Mouse (Mus musculus) natural killer cell, adult 2 months (primary cell): ENCODE measurements around the gene Itgal.
"Not testable (repeated sequence)": the region's sequence is repeated elsewhere in the genome, so short reads cannot be mapped to it uniquely, and the experiment has no call there.

Experiments used
- DNase-seq, 2 experiments: peaks; one replicate each; pipeline ENCODE4 v3.0.0; 2022; ENCODE audit warnings: low spot score in 2 of 2

Itgal gene

GRCm38 (mm10) chr7:127278311-127278710 lies 17.7 kb upstream of the Itgal start:
- peak in 1 of 2 experiments; percentile 65 for DNase-seq

DNA sequence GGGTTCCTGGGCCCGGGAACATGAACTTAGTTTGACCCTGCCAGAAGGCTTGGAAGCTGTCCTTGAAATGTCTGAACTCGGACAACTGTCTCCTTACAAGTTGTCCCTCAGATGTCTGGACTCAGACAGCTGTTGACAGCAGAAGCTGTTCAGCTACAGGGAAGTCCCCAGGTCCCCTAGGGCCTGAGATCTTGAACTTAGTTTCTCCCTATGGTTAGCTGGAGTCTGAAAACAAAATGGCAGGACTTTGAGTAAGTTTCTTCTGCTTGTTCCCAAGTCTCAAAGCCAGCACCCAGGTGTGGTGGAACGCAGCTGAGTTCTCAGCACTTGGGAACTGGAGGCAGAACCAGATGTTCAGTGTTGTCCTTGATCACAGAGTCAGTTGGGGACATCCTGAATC lies 16.0 kb upstream of the Itgal start:
- DNase-seq: no peak

- DNase-seq: no peak
Measured at GRCm38 (mm10) chr7:127281114-127281513, 14.9 kb upstream of the Itgal start.

DNA sequence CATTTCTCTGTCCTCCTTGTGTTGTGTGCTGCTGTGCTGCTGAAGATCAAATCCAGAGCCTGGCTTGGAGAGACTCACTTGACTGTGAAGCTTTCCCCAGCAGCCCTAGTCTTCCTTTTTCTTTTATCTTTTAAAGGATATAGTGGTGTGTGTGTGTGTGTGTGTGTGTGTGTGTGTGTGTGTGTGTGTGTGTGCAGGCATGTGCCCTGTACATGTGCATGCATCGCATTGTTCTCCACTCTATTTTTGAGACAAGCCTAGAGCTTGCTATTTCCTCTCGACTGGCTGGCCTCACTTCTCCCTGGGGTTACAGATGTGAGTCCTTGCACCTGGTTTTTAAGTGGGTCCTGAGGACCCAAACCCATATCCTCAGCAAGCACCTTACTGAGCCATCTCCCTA lies 13.9 kb upstream of the Itgal start:
- DNase-seq: no peak

GRCm38 (mm10) chr7:127285154-127285553 lies 10.9 kb upstream of the Itgal start:
- DNase-seq: peak; percentile 62 to 76

- DNase-seq: peak; percentile 55
Measured at GRCm38 (mm10) chr7:127287940-127288339, 8.1 kb upstream of the Itgal start.

DNA sequence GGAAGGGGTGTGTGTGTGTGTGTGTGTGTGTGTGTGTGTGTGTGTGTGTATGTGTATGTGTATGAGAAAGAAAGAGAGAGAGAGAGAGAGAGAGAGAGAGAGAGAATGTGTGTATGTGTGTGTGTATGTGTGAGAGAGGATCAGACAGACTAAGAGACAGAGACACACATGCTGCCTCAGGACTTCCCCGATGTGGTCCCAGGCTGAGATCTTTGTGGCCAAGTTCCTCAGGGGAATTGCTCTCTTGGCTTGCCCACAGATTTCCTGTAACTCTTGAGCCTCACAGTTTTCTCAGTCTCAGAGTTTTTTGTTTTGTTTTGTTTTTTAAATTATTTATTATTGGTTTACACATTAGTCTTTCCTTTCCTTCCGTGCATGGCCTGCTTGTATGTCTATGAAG lies 6.8 kb upstream of the Itgal start:
- DNase-seq: no peak

DNA sequence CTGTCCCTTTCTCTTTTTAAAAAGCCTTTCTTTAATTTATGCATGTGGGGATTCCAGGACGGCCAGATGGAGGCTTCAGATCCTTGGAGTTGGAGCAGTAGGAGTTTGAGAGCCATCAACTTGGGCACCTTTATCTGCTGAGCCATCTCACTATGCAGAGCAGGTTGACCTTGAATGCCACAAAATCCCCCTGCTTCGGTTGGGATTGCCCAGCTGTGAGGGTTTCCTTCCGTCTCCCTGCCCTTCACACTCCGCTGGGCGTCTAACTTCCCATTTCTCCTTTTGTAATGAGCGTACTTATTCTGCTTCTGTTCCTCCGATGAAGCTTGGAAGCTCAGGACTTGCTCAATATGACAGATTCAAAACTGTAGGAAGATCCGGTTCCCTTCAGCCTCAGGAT lies 5.9 kb upstream of the Itgal start:
- no peak for DNase-seq

DNA sequence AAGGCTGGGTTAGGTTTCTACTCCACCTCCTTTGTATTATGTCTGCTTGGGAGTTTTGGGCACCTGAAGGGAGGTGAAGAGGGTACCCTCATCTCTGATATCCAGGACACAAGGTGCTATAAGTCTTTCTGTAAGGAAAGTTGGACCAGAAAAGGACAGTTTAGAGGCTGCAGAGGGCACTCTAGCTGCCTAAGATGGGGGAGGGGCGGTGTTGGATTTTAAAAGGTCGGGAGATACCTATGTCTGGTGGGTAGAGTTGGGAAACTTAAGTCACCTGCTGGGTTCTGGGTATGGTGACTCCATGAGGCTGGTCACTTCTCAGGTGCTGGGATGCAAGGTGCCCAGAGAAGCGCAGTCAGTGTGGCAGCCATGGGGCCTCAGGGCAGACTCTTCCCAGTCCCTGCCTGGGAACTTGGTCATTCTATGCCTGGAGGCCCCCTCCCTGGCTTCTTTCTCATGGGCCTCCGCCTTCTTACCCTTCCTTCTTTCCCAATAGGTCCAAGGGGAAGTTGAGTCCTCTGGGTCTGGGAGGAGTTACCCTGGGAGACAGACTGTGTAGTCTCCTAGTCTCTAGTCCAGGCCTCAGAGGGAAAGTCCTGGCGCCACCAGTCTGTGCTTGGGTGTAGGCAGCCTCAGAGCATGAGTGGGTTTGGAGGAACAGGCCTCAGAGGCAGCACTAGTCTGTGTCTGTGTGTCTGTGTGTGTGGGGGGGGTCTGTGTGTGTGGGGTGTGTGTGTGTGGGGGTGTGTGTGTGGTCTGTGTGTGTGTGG lies 911 bp downstream of the Itgal start:
- DNase-seq: no peak

GRCm38 (mm10) chr7:127297586-127298193 lies 1.6 kb downstream of the Itgal start:
- DNase-seq: no peak

GRCm38 (mm10) chr7:127308431-127308830 lies 12.4 kb downstream of the Itgal start:
- no peak for DNase-seq

DNA sequence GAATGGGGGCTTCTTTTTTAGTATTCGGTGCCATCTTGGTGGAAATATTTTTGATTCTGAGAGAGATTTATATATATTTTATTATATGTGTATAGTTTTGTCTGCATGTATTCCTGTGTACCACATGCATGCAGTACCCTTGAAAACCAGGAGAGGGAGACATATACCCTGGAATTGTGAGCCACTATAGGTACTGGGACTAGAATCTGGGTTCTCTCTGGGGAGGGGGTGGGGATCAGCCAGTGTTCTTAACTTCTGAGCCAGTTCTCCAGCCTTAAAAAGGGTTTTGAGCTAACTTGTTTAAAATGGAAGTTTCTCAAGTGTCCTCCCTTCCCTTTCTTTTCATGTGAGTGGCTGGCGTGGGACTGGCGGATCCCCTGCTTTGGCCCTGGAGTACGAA lies 12.8 kb downstream of the Itgal start:
- peak; percentile 34 to 42 for DNase-seq

- no peak for DNase-seq
Measured at GRCm38 (mm10) chr7:127309951-127310350, 13.9 kb downstream of the Itgal start.

GRCm38 (mm10) chr7:127313912-127314311 lies 17.9 kb downstream of the Itgal start:
- DNase-seq: no peak

DNA sequence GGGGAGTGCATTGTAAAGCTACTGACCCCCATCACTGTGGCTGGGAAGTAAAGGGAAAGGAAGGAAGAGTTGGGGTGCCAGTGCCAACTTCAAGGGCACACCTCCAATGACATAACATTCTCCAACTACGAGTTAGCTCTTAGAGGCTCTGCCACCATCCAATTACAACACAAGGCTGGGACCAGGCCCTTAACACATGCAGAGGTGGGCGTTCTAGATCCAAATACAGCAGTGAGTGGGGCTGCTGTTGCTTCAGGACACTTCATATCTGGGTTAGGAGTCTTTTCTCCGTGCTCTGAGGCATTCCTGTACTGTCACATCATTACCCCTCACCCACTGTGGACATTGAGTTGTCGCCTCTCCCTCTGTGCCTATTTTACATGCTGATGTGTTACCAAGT lies 25.0 kb downstream of the Itgal start:
- no peak for DNase-seq

DNA sequence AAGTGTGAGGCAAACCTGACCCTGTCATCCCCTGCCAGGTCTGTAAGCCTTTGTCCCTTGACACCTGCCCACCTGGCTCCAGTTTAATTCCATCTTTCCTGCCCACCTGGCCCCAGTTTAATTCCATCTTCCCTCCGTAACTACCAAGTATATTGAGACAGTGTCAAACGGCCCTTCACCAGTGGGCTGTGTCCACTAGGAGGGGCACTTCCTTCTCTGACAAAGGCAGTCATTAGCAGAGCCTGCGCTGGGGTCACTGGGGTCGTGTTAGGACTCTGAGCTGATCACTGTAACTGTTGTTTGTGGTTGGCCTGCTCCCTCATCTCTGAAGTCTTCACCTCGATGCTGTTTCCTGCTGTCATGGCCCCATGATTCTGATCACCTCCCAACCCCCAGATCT lies 26.0 kb downstream of the Itgal start:
- peak in 1 of 2 experiments; percentile 11 for DNase-seq

DNA sequence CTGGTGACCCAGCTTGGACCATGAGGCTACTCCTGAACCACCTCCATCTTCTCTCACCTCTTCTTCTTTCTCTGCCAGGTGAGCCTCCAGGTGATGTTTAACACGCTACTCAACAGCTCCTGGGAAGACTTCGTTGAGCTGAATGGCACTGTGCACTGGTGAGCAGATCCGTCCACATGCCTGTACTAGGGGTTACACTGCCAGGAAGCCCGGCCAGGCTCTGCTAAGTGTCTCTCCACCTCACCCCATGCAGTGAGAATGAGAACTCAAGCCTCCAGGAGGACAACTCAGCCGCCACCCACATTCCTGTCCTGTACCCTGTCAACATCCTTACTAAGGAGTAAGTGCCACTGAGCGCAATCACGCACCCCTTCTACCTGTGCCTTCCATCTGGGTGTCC lies 28.9 kb downstream of the Itgal start:
- no peak for DNase-seq

DNA sequence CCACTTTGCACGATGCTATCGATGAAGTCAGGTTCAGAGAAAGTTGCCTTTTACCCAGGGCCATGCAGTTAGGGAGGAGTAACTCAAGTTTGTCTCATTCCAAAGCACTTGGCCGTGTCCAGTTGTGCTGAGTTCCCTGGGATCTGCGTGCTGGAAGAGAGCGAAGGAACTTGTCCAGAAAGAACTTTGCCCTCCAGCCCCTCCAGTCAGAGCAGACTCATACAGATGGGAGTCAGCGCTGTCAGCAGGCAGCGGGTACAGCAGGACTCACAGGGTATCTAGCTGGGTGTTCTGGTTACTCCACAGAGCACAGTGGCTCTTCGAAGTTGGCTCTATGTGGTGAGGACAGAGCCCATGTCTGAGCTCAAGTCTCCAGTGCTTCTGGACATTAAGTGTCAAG lies 29.5 kb downstream of the Itgal start:
- no peak for DNase-seq

DNA sequence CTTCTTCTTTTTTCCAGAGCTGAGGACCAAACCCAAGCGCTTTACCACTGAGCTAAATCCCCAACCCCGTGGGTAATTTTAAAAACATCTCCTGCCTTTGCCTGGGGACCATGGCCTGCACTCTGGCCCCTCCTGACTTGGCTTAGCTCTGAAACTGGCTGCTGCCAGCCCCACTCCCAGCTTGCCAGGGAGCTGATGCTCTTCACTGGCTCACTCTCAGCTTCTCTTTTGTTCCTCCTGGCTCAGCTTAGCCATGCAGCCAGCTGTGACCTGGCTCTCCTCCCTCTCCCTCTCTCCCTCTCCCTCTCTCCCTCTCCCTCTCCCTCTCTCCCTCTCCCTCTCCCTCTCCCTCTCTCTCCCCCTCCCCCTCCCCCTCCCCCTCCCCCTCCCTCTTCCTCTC lies 30.6 kb downstream of the Itgal start:
- DNase-seq: no peak

- DNase-seq: no peak
Measured at GRCm38 (mm10) chr7:127333240-127333639, 37.2 kb downstream of the Itgal start.

- DNase-seq: no peak
Measured at GRCm38 (mm10) chr7:127335604-127336003, 39.5 kb downstream of the Itgal start.

DNA sequence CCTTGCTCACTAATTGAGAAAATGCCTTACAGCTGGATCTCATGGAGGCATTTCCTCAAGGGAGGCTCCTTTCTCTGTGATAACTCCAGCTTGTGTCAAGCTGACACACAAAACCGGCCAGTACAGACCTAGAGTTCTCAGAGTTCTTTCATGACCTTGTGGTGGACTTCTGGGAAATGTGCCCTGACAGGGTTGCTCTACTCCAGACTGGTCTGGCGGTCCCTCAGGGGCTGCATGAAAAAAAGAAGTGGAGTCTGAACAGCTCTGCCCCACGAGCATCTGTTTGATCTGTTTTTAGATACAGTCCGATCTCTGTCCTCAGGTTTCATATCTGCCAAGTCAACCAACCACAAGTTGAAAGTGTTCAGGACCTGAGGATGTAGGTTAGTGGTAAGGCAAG lies 41.6 kb downstream of the Itgal start:
- no peak for DNase-seq

- no peak for DNase-seq
Measured at GRCm38 (mm10) chr7:127341356-127341755, 45.3 kb downstream of the Itgal start.

DNA sequence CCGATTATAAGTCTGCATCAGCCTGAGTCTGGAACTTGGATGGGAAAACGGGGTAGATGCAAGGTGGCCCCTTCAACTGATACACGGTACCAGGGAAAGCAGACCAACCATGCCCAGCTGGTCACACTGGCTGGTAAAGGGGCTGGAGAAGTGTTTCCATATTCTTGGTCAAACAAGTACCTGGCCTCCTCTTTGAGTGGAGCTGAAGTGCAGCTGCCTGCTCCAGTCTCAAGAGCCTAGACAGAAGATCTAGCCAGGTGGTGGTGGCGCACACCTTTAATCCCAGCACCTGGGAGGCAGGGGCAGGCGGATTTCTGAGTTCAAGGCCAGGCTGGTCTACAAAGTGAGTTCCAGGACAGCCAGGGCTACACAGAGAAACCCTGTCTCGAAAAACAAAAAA lies 45.8 kb downstream of the Itgal start:
- not testable (repeated sequence) for DNase-seq
